Mouse (Mus musculus) stomach, embryonic 14.5 days (tissue): ENCODE data around the gene Mrpl34. TPM values are rescaled to one million over a fixed set of nuclear protein-coding genes. Genes with fewer than 3 reads are reported as not detected.
"Not testable (repeated sequence)": the region's sequence is repeated elsewhere in the genome, so short reads cannot be mapped to it uniquely, and the experiment has no call there.

Source experiments
- ATAC-seq: fragments of 200-750 bp; cut with Nextera tagmentation; 2 replicates; pipeline ENCODE4 v1.8.0; 2017; ENCODE audit warnings: low read depth, moderate TSS enrichment; ENCODE audit not compliant: insufficient number of reproducible peaks, insufficient read depth, low FRiP score
- H3K27ac ChIP-seq: fragments of 300-500 bp; sonication (generic); 2 replicates; pipeline ENCODE4 v1.5.1; 2014; ENCODE audit warnings: mild to moderate bottlenecking, low read length, moderate library complexity, mixed read lengths
- H3K27me3 ChIP-seq: fragments of 300-500 bp; sonication (generic); 2 replicates; pipeline ENCODE4 v1.6.1; 2014; ENCODE audit warnings: low read length, control low read depth, mixed read lengths; ENCODE audit not compliant: control insufficient read depth, insufficient read depth
- H3K36me3 ChIP-seq: fragments of 300-500 bp; sonication (generic); 2 replicates; pipeline ENCODE4 v1.6.1; 2014; ENCODE audit warnings: mild to moderate bottlenecking, control low read depth, low read length, moderate library complexity, mixed read lengths; ENCODE audit not compliant: control insufficient read depth, insufficient read depth
- H3K4me1 ChIP-seq: fragments of 300-500 bp; sonication (generic); 2 replicates; pipeline ENCODE4 v1.6.1; 2014; ENCODE audit warnings: low read length, control low read depth, mixed read lengths; ENCODE audit not compliant: control insufficient read depth, insufficient read depth
- H3K4me2 ChIP-seq: fragments of 300-500 bp; sonication (generic); replicated peaks from 2 replicates; pipeline ENCODE4 v1.6.1; 2014; ENCODE audit warnings: low read depth, low read length, control low read depth
- H3K4me3 ChIP-seq: fragments of 300-500 bp; sonication (generic); 2 replicates; pipeline ENCODE4 v1.5.1; 2014; ENCODE audit warnings: low read depth, low read length, control low read depth
- H3K9ac ChIP-seq: fragments of 300-500 bp; sonication (generic); replicated peaks from 2 replicates; pipeline ENCODE4 v1.6.1; 2014; ENCODE audit warnings: low read depth, mild to moderate bottlenecking, control low read depth, low read length, moderate library complexity, mixed read lengths
- H3K9me3 ChIP-seq: fragments of 300-500 bp; sonication (generic); 2 replicates; pipeline ENCODE4 v1.6.1; 2016; ENCODE audit warnings: low read depth, low read length, control low read depth; ENCODE audit not compliant: control insufficient read depth
- WGBS: fragments of 180-500 bp; shearing (Covaris S2); extraction: QIAGEN DNeasy Blood & Tissue Kit; methylation state at CpG from one replicate; pipeline ENCODE4 v1.1.7; 2014; 5-methylcytosine and 5-hydroxymethylcytosine counted together
- polyA plus RNA-seq: library from polyadenylated mRNA; unstranded; fragments of >200 nt; fragmentation: Nextera tagmentation; extraction: Ambion mirVana; gene quantifications from 2 replicates; pipeline ENCODE4 v1.2.1, GENCODE M21; 2014

Gene Mrpl34
- polyA plus RNA-seq, result 139 and 154 TPM in 2 replicates

DNA sequence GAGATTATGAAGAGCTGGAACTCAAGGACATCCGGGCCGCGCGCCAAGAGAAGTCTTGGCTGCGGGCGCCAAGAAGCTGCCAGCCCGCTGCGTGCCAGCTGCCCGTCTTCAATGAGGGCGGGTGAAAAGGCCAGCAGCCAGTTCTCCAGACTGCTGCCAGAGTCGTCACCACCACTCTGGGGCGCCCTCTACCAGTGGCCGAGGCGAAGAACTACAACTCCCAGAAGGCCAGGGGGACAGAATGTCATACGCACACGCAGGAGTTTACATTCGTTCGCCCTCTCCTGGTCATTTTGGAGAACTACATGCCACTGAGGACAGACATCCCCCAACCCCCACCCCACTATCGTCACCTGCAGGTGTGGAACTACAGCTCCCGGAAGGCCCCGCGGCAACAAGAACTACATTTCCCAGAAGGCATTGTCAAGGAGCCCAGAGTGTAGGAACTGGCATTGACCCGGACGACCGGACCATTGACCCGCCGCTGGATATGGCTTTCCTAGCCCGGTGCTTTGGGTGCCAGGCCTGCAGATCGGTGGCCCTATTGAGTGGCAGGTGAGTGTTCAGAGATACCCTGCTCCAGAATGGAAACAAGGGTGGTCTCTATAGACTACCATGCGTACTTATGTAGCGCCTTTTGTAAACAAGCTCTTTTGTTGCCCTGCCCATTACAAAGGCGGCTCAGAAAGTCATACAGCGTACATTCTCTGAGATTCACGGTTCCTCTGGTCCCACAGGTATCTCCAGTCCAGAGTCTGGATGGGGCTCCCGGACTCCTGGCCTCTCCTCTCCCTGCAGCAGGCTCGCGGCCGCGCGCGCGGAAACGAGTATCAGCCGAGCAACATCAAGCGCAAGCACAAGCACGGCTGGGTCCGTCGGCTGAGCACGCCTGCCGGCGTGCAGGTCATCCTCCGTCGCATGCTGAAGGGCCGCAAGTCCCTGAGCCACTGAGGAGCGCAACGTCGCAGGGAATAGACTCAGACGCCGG, at the start of gene Mrpl34:
Mrpl34 (plus strand) TSS at position 447 of the 988 bp plus-strand sequence.
- Histone ChIP-seq H3K4me3 (peak within 1 kb of the TSS; percentile 82), H3K36me3 (peaks cover 6% of the 10 kb centered on the region), H3K9me3 (no peaks in the 10 kb centered on the region), H3K4me2 (peak within 1 kb of the TSS; percentile 88), H3K4me1 (peaks cover 24% of the 10 kb centered on the region), H3K27ac (peak within 1 kb of the TSS; percentile 86), H3K9ac (peak within 1 kb of the TSS; percentile 42), H3K27me3 (no peaks in the 10 kb centered on the region)
- WGBS, result under 1% methylated on average over 59 of the region's 59 CpGs
- peak; percentile 82 for ATAC-seq

DNA sequence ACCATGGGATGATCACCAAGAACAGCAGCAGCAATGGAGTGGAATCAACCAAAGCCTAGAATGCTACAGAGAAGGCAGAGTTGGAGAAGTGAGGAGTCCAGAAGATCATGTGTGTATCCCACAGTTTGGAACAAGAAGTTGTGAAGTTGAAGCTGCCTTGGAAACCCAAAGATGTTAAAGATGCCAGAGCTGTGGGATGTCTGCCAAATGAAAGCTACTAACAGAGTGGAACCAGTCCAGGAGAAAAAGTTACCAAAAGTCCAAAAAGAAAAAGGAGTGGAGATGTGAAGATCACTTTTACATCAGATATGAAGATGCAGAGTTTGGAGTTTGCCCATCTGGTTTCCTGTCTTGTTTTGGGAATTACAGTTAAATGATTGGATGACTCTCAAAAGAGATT, 42.6 kb upstream of the Mrpl34 start:
- Histone ChIP-seq H3K4me1 (no peaks in the 10 kb centered on the region), H3K9ac (no peak overlapping the region), H3K4me2 (no peak overlapping the region), H3K27ac (no peak overlapping the region), H3K27me3 (no peaks in the 10 kb centered on the region), H3K9me3 (0 out of 2 replicates have a peak, but pooled peaks cover 2% of the 10 kb centered on the region), H3K4me3 (no peak overlapping the region), H3K36me3 (no peaks in the 10 kb centered on the region)
- ATAC-seq, result no peak

DNA sequence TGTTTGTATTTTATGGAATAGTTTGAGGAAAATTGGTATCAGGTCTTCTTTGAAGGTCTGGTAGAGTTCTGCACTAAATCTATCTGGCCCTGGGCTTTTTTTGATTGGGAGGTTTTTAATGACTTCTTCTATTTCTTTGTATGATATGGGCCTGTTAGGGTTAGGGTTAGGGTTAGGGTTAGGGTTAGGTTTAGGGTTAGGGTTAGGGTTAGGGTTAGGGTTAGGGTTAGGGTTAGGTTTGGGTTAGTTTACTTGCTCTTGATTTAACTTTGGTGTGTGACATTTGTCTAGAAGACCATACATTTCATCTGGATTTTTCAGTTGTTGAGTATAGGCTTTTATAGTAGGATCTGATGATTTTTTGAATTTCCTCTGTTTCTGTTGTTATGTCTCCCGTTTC, 31.8 kb upstream of the Mrpl34 start:
- not testable (repeated sequence) for H3K27ac ChIP-seq, H3K9ac ChIP-seq, H3K9me3 ChIP-seq, H3K36me3 ChIP-seq, H3K4me1 ChIP-seq, ATAC-seq, H3K4me3 ChIP-seq, H3K4me2 ChIP-seq, H3K27me3 ChIP-seq
- WGBS, result 71% methylated on average over 1 of the region's 1 CpGs

DNA sequence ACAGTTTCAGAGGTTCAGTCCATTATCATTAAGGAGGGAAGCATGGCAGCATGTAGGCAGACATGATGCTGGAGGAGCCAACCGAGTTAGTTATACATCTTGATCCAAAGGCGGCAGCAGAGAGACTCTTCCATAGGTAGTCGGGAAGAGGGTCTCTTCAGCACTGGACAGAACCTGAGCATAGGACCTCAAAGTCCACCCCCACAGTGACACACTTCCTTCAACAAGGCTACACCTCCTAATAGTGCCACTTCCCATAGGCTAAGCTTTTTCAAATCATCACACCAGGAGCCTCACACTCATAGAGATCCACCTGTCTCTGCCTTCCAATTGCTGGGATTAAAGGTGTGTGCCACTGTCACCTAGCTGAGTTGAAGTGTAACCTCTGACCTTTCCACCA, 27.7 kb upstream of the Mrpl34 start:
- Histone ChIP-seq H3K36me3 (no peaks in the 10 kb centered on the region), H3K9me3 (no peaks in the 10 kb centered on the region), H3K4me2 (no peak overlapping the region), H3K4me3 (no peak overlapping the region), H3K9ac (no peak overlapping the region), H3K27me3 (no peaks in the 10 kb centered on the region), H3K4me1 (no peaks in the 10 kb centered on the region), H3K27ac (no peak overlapping the region)
- 52% methylated on average over 3 of the region's 3 CpGs for WGBS
- ATAC-seq, result no peak

DNA sequence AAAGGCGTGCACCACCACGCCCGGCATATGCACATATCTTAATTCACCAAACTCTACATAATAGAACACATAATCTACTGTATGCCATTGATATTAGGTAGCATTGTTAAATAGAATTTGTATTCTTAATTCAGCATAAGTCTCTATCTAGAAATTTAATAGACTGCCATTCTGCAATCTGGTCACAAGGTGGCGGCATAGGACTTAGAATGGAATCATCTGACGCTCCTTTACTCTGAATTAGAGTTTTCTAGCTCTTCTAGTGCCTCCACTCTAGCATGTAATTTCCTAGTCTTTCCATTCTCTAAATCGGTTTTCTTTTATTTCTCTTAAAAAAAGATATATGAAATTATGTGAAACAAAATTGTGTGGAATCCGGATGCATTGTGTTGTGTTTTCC, 23.4 kb upstream of the Mrpl34 start:
- H3K9ac ChIP-seq, result no peak overlapping the region
- no peaks in the 10 kb centered on the region for H3K36me3 ChIP-seq
- ATAC-seq, result no peak
- no peaks in the 10 kb centered on the region for H3K9me3 ChIP-seq
- H3K4me3 ChIP-seq, result no peak overlapping the region
- no peak overlapping the region for H3K27ac ChIP-seq
- WGBS, result under 1% methylated on average over 7 of the region's 7 CpGs
- H3K27me3 ChIP-seq, result no peaks in the 10 kb centered on the region
- no peaks in the 10 kb centered on the region for H3K4me1 ChIP-seq
- no peak overlapping the region for H3K4me2 ChIP-seq

DNA sequence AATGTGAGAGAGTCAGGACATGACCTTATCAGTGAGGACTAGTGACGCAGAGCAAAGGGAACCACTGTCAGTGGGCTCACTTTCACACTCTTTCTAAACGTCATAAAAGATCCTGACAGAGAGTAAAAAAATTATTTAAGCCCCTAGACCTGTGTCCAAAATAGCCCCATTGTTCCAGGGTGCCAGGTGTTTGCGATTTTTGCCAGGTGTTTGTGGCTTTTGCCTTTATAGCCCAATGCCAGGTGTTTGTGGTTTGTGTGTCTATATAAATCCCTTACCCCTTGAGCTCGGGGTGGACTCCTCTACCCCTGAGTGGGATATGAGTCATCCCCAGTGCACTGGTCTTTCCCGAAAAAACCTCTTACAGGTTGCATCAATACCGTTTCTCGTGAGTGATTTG, 19.7 kb upstream of the Mrpl34 start:
- H3K9ac ChIP-seq, result no peak overlapping the region
- 81% methylated on average over 7 of the region's 7 CpGs for WGBS
- H3K27me3 ChIP-seq, result no peaks in the 10 kb centered on the region
- H3K4me1 ChIP-seq, result no peaks in the 10 kb centered on the region
- no peak overlapping the region for H3K27ac ChIP-seq
- no peaks in the 10 kb centered on the region for H3K9me3 ChIP-seq
- ATAC-seq, result no peak
- H3K4me3 ChIP-seq, result no peak overlapping the region
- H3K36me3 ChIP-seq, result no peaks in the 10 kb centered on the region
- H3K4me2 ChIP-seq, result no peak overlapping the region

DNA sequence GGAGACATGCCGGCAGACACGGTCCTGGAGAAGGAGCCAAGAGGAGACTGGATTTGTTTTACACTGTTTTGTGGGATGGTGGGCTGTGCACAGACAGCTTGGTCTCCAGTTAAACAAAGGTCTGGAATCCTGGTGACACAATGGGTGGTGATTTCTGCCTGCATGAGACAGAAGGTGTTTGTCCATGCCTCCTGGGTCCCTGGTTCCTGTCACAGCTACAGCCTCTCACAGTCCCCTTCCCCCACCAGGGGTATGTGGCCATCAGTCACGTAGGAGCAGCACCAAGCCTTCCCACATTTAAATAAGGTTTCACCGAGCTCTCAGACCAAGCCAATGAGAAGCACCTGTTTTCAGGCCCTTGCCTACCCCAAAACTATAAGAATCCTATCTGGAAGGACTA, 13.4 kb upstream of the Mrpl34 start:
- no peaks in the 10 kb centered on the region for H3K27me3 ChIP-seq
- no peaks in the 10 kb centered on the region for H3K36me3 ChIP-seq
- no peaks in the 10 kb centered on the region for H3K9me3 ChIP-seq
- H3K27ac ChIP-seq, result no peak overlapping the region
- H3K4me1 ChIP-seq, result no peaks in the 10 kb centered on the region
- H3K9ac ChIP-seq, result no peak overlapping the region
- no peak overlapping the region for H3K4me3 ChIP-seq
- H3K4me2 ChIP-seq, result no peak overlapping the region
- 63% methylated on average over 4 of the region's 4 CpGs for WGBS
- ATAC-seq, result no peak

DNA sequence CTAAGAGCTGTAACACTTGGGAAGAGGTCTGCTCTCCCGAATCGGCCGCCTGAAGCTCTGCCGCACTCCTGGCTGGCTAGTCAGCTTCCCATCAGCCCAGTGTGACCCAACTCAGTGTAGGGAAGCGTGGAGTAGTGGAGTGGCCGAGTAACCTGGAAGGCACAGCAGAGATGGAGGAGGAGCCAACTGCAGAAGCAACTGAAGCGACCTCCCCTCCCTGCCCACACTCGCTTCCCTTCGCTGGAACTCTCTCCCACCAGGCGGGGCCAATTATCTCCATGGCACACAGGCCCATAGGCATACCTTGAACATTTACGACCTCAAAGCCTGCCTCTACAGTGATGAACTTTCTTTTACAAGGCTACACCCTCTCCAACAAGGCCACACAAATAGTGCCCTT, 13.0 kb upstream of the Mrpl34 start:
- H3K4me3 ChIP-seq, result no peak overlapping the region
- 43% methylated on average over 11 of the region's 11 CpGs for WGBS
- no peaks in the 10 kb centered on the region for H3K36me3 ChIP-seq
- no peaks in the 10 kb centered on the region for H3K4me1 ChIP-seq
- H3K9me3 ChIP-seq, result no peaks in the 10 kb centered on the region
- no peak overlapping the region for H3K9ac ChIP-seq
- no peak overlapping the region for H3K27ac ChIP-seq
- H3K27me3 ChIP-seq, result no peaks in the 10 kb centered on the region
- H3K4me2 ChIP-seq, result no peak overlapping the region
- ATAC-seq, result no peak
